Mouse (Mus musculus): ENCODE measurements at regions not wholly inside any gene's neighbourhood (a gene's known extent, or its start where the extent isn't known, plus 50 kb on each side); places are given as distances from the start of the nearest gene placed in this dataset.
A peak's percentile ranks its signal among the peaks of the same experiment; 100 is the strongest.

- DNase-seq (ENCODE audit: low spot score), result no peak
Measured at GRCm38 (mm10) chr6:139391307-139391706, 110.5 kb downstream of the Rergl start.

- no peak for DNase-seq (ENCODE audit: low spot score)
Measured at GRCm38 (mm10) chr6:139350939-139351338, 150.8 kb downstream of the Rergl start.

GRCm38 (mm10) chr6:139325226-139325625 lies 176.6 kb downstream of the Rergl start:
- no peak for DNase-seq (ENCODE audit: low spot score)

- DNase-seq (ENCODE audit: low spot score), result no peak
Measured at GRCm38 (mm10) chr6:139307651-139308050, 194.1 kb downstream of the Rergl start.

GRCm38 (mm10) chr6:139304306-139304705 lies 197.5 kb downstream of the Rergl start:
- no peak for DNase-seq (ENCODE audit: low spot score)

- no peak for DNase-seq (ENCODE audit: low spot score)
Measured at GRCm38 (mm10) chr6:139295701-139296100, 206.1 kb downstream of the Rergl start.

- no peak for DNase-seq (ENCODE audit: low spot score)
Measured at GRCm38 (mm10) chr6:139279093-139279492, 222.7 kb downstream of the Rergl start.

- DNase-seq (ENCODE audit: low spot score), result no peak
Measured at GRCm38 (mm10) chr6:139275512-139275911, 226.3 kb downstream of the Rergl start.

- DNase-seq (ENCODE audit: low spot score), result no peak
Measured at GRCm38 (mm10) chr6:139253704-139254103, 248.1 kb downstream of the Rergl start.

GRCm38 (mm10) chr6:139248920-139249547 lies 252.7 kb downstream of the Rergl start:
- peak; percentile 3 for DNase-seq (ENCODE audit: low spot score)

- DNase-seq (ENCODE audit: low spot score), result no peak
Measured at GRCm38 (mm10) chr6:139226127-139226526, 275.6 kb downstream of the Rergl start.

GRCm38 (mm10) chr6:139214488-139214887 lies 287.3 kb downstream of the Rergl start:
- DNase-seq (ENCODE audit: low spot score), result no peak

- no peak for DNase-seq (ENCODE audit: low spot score)
Measured at GRCm38 (mm10) chr6:139210256-139210655, 291.5 kb downstream of the Rergl start.

GRCm38 (mm10) chr6:139198601-139199000 lies 303.2 kb downstream of the Rergl start:
- DNase-seq (ENCODE audit: low spot score), result no peak

- DNase-seq (ENCODE audit: low spot score), result no peak
Measured at GRCm38 (mm10) chr6:139186431-139186830, 315.3 kb downstream of the Rergl start.

GRCm38 (mm10) chr6:139160352-139160751 lies 341.4 kb downstream of the Rergl start:
- DNase-seq (ENCODE audit: low spot score), result no peak

GRCm38 (mm10) chr6:139159741-139160140 lies 342.0 kb downstream of the Rergl start:
- no peak for DNase-seq (ENCODE audit: low spot score)

- DNase-seq (ENCODE audit: low spot score), result no peak
Measured at GRCm38 (mm10) chr6:139154802-139155201, 347.0 kb downstream of the Rergl start.

GRCm38 (mm10) chr6:139135693-139136092 lies 366.1 kb downstream of the Rergl start:
- DNase-seq (ENCODE audit: low spot score), result no peak

GRCm38 (mm10) chr6:139132083-139132679 lies 369.6 kb downstream of the Rergl start:
- DNase-seq (ENCODE audit: low spot score), result no peak

GRCm38 (mm10) chr6:139108263-139108662 lies 393.5 kb downstream of the Rergl start:
- no peak for DNase-seq (ENCODE audit: low spot score)

GRCm38 (mm10) chr6:139103397-139103796 lies 398.4 kb downstream of the Rergl start:
- no peak for DNase-seq (ENCODE audit: low spot score)

- no peak for DNase-seq (ENCODE audit: low spot score)
Measured at GRCm38 (mm10) chr6:139099273-139099672, 402.5 kb downstream of the Rergl start.

GRCm38 (mm10) chr6:139075433-139075832 lies 417.1 kb upstream of the Igbp1b start:
- no peak for DNase-seq (ENCODE audit: low spot score)

Data from heart, adult 8-10 months (tissue).